In genomic region chr7:96181751-96182150, GRCm38 (mm10) we compare ENCODE assay signal across 14 mouse cellular contexts.
"Had no signal": no experiment of that assay in that cellular context is flagged by ENCODE, and none has a peak within 500 bp of the region (broad histone marks: within the 10 kb centered on the region; RNA-seq: fewer than 3 reads in every experiment).

No protein-coding gene starts in this region.

- H3K27ac ChIP-seq: kidney, postnatal 0 days; left cerebral cortex, adult 2 months; liver, embryonic 13.5 days; midbrain, embryonic 10.5 days; midbrain, embryonic 13.5 days had no signal

- H3K4me1 ChIP-seq: liver, embryonic 13.5 days; megakaryocyte, embryonic 14.5 days had no signal

- H3K27me3 ChIP-seq: liver, embryonic 13.5 days; megakaryocyte, embryonic 14.5 days; midbrain, embryonic 13.5 days had no signal

- H3K4me2 ChIP-seq: liver, embryonic 13.5 days; lung, embryonic 14.5 days; midbrain, embryonic 13.5 days had no signal

- H3K9ac ChIP-seq: liver, embryonic 13.5 days; lung, embryonic 14.5 days; midbrain, embryonic 13.5 days had no signal

- DNase-seq: kidney, adult 2 months; kidney, postnatal 25 days; layer of hippocampus, postnatal 36 days; liver, embryonic 13.5 days; lung, embryonic 14.5 days; spleen, adult 18-20 months; thymus, adult 2 months; thymus, postnatal 14 days; thymus, postnatal 4 days had no signal

- H3K9me3 ChIP-seq: liver, embryonic 13.5 days; midbrain, embryonic 10.5 days; midbrain, embryonic 13.5 days had no signal

- H3K4me3 ChIP-seq: left cerebral cortex, adult 2 months; liver, embryonic 13.5 days; megakaryocyte, embryonic 14.5 days; midbrain, embryonic 10.5 days; midbrain, embryonic 13.5 days had no signal

- H3K36me3 ChIP-seq: liver, embryonic 13.5 days; midbrain, embryonic 10.5 days; midbrain, embryonic 13.5 days had no signal
